Mouse (Mus musculus): ENCODE results near the gene Naxd.

DNA sequence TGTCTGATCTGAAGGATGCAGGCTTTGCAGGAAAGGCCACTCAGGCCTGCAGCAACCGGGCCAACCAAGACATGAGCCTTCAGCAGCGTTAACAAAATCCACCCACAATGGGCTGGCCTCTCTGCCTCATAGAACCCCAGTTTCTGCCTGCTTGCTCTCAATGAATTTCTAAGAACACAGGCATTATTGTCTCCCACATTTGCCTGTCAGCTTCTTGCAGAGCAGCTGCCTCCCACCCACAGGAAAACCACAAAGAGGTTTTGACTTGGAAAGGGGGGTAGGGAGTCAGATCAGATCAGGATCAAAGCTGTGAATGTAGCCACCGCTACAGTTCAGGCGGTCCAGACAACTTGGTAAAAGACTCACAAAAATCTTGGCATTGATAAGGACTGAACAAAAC, 44.3 kb upstream of the Naxd start:
- TF ChIP-seq CTCF (IDR thresholded peaks at IDR 0.05; ENCODE audit: extremely low read depth, insufficient read depth, low read length) (no peak), POLR2A (IDR thresholded peaks at IDR 0.05; ENCODE audit: extremely low read depth, insufficient read depth, low read length) (no peak)
